Mouse (Mus musculus) kidney, embryonic 16.5 days (tissue): ENCODE results near the gene Ints11. TPM values are rescaled to one million over a fixed set of nuclear protein-coding genes. Genes with fewer than 3 reads are reported as not detected.
A peak's percentile ranks its signal among the peaks of the same experiment; 100 is the strongest.

ENCODE experiments used
- ATAC-seq: fragments of 200-750 bp; cut with Nextera tagmentation; 2 replicates; pipeline ENCODE4 v1.8.0; 2017; ENCODE audit warnings: moderate TSS enrichment; ENCODE audit not compliant: low FRiP score, low TSS enrichment
- H3K27ac ChIP-seq: fragments of 300-500 bp; sonication (generic); 2 replicates; pipeline ENCODE4 v1.5.1; 2014; ENCODE audit warnings: low read length
- H3K27me3 ChIP-seq: fragments of 300-500 bp; sonication (generic); 2 replicates; pipeline ENCODE4 v1.6.1; 2014; ENCODE audit warnings: low read length, control low read depth, mixed read lengths; ENCODE audit not compliant: insufficient read depth
- H3K36me3 ChIP-seq: fragments of 300-500 bp; sonication (generic); 2 replicates; pipeline ENCODE4 v1.6.1; 2014; ENCODE audit warnings: low read length, control low read depth, mixed read lengths; ENCODE audit not compliant: insufficient read depth
- H3K4me1 ChIP-seq: fragments of 300-500 bp; sonication (generic); 2 replicates; pipeline ENCODE4 v1.6.1; 2014; ENCODE audit warnings: low read length, control low read depth, mixed read lengths; ENCODE audit not compliant: insufficient read depth
- H3K4me2 ChIP-seq: fragments of 300-500 bp; sonication (generic); replicated peaks from 2 replicates; pipeline ENCODE4 v1.6.1; 2014; ENCODE audit warnings: low read depth, low read length
- H3K4me3 ChIP-seq: fragments of 300-500 bp; sonication (generic); 2 replicates; pipeline ENCODE4 v1.5.1; 2014; ENCODE audit warnings: mild to moderate bottlenecking, low read length
- H3K9ac ChIP-seq: fragments of 300-500 bp; sonication (generic); replicated peaks from 2 replicates; pipeline ENCODE4 v1.6.1; 2014; ENCODE audit warnings: low read length
- H3K9me3 ChIP-seq: fragments of 300-500 bp; sonication (generic); 2 replicates; pipeline ENCODE4 v1.6.1; 2016; ENCODE audit warnings: low read length, control low read depth
- WGBS: fragments of 180-500 bp; shearing (Covaris S2); extraction: QIAGEN DNeasy Blood & Tissue Kit; methylation state at CpG from one replicate; pipeline ENCODE4 v1.1.7; 2014; 5-methylcytosine and 5-hydroxymethylcytosine counted together
- polyA plus RNA-seq: library from polyadenylated mRNA; unstranded; fragments of >200 nt; fragmentation: Nextera tagmentation; extraction: Ambion mirVana; gene quantifications from 2 replicates; pipeline ENCODE4 v1.2.1, GENCODE M21; 2015

Ints11 gene
- polyA plus RNA-seq, 1 experiment from 2014 or later: 80.1 TPM

DNA sequence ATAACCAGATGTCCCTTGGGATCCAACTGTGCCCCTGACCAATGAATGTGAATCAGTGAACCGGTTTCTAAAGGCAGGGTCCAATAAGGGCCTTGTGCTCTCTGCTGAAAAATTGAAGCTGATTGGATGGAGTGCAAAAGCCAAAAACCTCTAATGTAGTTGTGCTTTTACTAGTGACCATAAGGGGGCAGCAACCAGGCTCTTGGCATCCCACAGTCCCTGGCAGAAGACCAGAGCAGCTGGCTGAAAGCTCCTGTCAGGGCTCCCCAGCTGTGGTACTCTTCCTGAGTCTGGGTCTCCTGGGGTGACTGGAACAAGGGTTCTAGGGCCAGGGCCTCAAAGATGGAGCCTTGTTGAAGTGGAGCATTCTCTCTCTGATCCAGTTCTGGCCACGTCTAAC lies 35.5 kb upstream of the Ints11 start:
- peak; percentile 40; the same call in 1 of the 2 replicates for ATAC-seq
- H3K4me2 ChIP-seq: 0 out of 2 replicates have a peak overlapping the region, but pooled peaks have one; percentile 13
- no peaks in the 10 kb centered on the region for H3K27me3 ChIP-seq
- peak overlapping the region; percentile 63; the same call in 1 of the 2 replicates for H3K27ac ChIP-seq
- H3K9me3 ChIP-seq: no peaks in the 10 kb centered on the region; the same call in 1 of the 2 replicates
- H3K9ac ChIP-seq: 0 out of 2 replicates have a peak overlapping the region, but pooled peaks have one; percentile 9
- peaks cover 24% of the 10 kb centered on the region for H3K4me1 ChIP-seq
- 0 out of 2 replicates have a peak, but pooled peaks cover 3% of the 10 kb centered on the region for H3K36me3 ChIP-seq
- H3K4me3 ChIP-seq: 0 out of 2 replicates have a peak overlapping the region, but pooled peaks have one; percentile 2
- WGBS: 26% methylated on average over 2 of the region's 2 CpGs

GRCm38 (mm10) chr4:155837404-155838010 lies 31.8 kb upstream of the Ints11 start:
- no peak overlapping the region for H3K4me3 ChIP-seq

DNA sequence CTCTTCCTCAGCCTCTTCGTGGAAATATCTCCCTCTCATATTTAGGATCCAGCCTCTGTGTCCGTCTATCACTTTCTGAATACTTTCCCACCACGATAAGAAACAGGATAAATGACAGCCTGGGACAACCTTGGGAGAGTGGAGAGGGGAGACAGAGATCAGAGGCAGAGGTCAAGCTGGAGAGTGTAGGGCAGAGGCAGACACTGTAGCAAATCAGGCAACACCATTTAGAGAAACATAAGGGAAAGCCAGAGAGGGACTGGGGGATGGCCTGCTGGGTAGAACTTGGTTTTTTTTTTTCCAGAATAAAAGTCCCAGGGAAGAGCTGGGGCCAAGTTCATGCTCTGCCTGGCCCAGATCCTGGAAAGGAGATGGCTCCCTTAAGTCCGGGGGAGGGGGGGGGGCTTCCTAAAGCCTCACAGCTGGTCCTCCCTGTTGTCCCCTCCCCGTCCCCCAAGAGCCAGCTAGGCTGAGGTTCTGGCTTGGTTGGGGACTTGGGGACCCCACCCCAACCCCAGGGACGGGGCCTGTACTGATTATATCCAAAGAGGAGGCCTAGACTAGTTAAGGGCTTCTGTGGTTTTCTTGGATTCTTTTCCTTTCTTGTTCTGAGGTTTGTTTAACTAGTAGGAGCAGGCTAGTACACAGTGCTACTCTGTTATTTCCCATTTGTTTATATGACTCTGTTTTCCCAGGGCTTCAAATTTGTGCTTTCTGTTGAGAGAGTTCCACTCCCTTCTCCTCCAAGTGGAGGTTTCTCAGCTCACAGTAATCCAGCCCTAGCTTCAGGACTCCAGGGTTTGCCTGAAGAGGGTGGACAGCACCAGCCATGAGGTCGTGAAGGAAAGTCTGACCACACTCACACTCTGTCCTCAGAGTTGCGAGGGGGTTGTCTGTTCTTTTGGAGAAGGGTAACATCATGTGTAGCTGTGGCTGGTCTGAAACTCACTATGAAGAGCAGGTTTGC lies 30.9 kb upstream of the Ints11 start:
- ATAC-seq: no peak
- WGBS: 52% methylated on average over 8 of the region's 8 CpGs
- H3K9ac ChIP-seq: no peak overlapping the region

More at GRCm38 (mm10) chr4:155837404-155838010, 31.8 kb upstream of the Ints11 start:
- no peak overlapping the region for H3K4me2 ChIP-seq
- no peaks in the 10 kb centered on the region for H3K27me3 ChIP-seq
- H3K4me1 ChIP-seq: peaks cover 47% of the 10 kb centered on the region
- H3K9ac ChIP-seq: no peak overlapping the region
- ATAC-seq: no peak
- H3K36me3 ChIP-seq: peaks cover 4% of the 10 kb centered on the region; the same call in 1 of the 2 replicates
- H3K27ac ChIP-seq: no peak overlapping the region; the same call in 1 of the 2 replicates
- H3K9me3 ChIP-seq: no peaks in the 10 kb centered on the region; the same call in 1 of the 2 replicates
- WGBS: 70% methylated on average over 11 of the region's 11 CpGs

GRCm38 (mm10) chr4:155839483-155839910 lies 29.8 kb upstream of the Ints11 start, which contains the start of gene Mxra8:
Gene Mxra8 (plus strand): TSS chr4:155839680.
- Histone ChIP-seq H3K4me1 (peaks cover 30% of the 10 kb centered on the region), H3K4me3 (peak within 1 kb of the TSS; percentile 59), H3K4me2 (peak within 1 kb of the TSS; percentile 82), H3K9me3 (no peaks in the 10 kb centered on the region; the same call in 1 of the 2 replicates), H3K36me3 (peaks cover 13% of the 10 kb centered on the region), H3K27ac (peak within 1 kb of the TSS; percentile 92), H3K9ac (peak within 1 kb of the TSS; percentile 75), H3K27me3 (no peaks in the 10 kb centered on the region)
- peak; percentile 95 for ATAC-seq
- 1% methylated on average over 16 of the region's 16 CpGs for WGBS

More for the DNA sequence above, 30.9 kb upstream of the Ints11 start:
- Histone ChIP-seq H3K36me3 (peaks cover 11% of the 10 kb centered on the region), H3K9me3 (no peaks in the 10 kb centered on the region; the same call in 1 of the 2 replicates), H3K27me3 (no peaks in the 10 kb centered on the region), H3K27ac (peak overlapping the region; percentile 92), H3K4me1 (peaks cover 39% of the 10 kb centered on the region), H3K4me2 (peak overlapping the region; percentile 82; the same call in 1 of the 2 replicates), H3K4me3 (no peak overlapping the region)

- H3K4me1 ChIP-seq: peaks cover 30% of the 10 kb centered on the region
- peak; percentile 2; the same call in 1 of the 2 replicates for ATAC-seq
- 7% methylated on average over 8 of the region's 8 CpGs for WGBS
Measured at GRCm38 (mm10) chr4:155840076-155841002, 29.0 kb upstream of the Ints11 start.

GRCm38 (mm10) chr4:155841003-155841454 lies 28.3 kb upstream of the Ints11 start:
- WGBS: under 1% methylated on average over 32 of the region's 32 CpGs
- H3K27ac ChIP-seq: no peak overlapping the region
- H3K4me2 ChIP-seq: peak overlapping the region; percentile 82
- H3K36me3 ChIP-seq: peaks cover 13% of the 10 kb centered on the region
- peak overlapping the region; percentile 75 for H3K9ac ChIP-seq
- ATAC-seq: peak; percentile 47
- H3K27me3 ChIP-seq: no peaks in the 10 kb centered on the region
- H3K4me1 ChIP-seq: peaks cover 30% of the 10 kb centered on the region
- no peaks in the 10 kb centered on the region; the same call in 1 of the 2 replicates for H3K9me3 ChIP-seq
- H3K4me3 ChIP-seq: peak overlapping the region; percentile 59

More at GRCm38 (mm10) chr4:155840076-155841002, 29.0 kb upstream of the Ints11 start:
- peaks cover 13% of the 10 kb centered on the region for H3K36me3 ChIP-seq
- no peaks in the 10 kb centered on the region for H3K27me3 ChIP-seq
- H3K9ac ChIP-seq: peak overlapping the region; percentile 75
- peak overlapping the region; percentile 59 for H3K4me3 ChIP-seq
- no peaks in the 10 kb centered on the region; the same call in 1 of the 2 replicates for H3K9me3 ChIP-seq
- peak overlapping the region; percentile 92 for H3K27ac ChIP-seq
- peak overlapping the region; percentile 82 for H3K4me2 ChIP-seq

GRCm38 (mm10) chr4:155841651-155842270 lies 27.6 kb upstream of the Ints11 start:
- H3K9me3 ChIP-seq: no peaks in the 10 kb centered on the region
- no peak for ATAC-seq
- no peak overlapping the region for H3K9ac ChIP-seq
- H3K4me2 ChIP-seq: peak overlapping the region; percentile 82
- H3K4me3 ChIP-seq: peak overlapping the region; percentile 59
- peaks cover 35% of the 10 kb centered on the region for H3K4me1 ChIP-seq
- H3K27ac ChIP-seq: no peak overlapping the region
- 39% methylated on average over 38 of the region's 38 CpGs for WGBS
- H3K27me3 ChIP-seq: no peaks in the 10 kb centered on the region
- H3K36me3 ChIP-seq: peaks cover 13% of the 10 kb centered on the region

DNA sequence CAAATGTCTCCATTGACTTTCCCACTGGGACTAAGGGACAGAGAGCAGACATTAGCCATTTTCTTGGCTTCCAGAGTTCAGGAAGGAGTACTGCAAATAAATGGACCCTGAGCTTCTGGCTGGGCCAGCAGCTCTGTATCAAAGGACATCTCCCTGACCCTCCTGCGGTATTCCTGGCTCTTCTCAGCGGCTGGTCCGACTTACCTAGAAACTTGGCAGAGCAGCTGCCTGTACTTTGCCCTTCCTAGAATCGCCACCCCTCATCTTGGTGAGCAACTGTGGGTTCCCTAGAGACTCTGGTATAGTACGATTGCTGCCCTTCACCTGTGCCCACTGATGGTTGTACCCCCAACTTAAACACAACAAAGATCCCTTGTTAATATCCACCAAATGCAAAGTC lies 26.1 kb upstream of the Ints11 start:
- H3K4me3 ChIP-seq: no peak overlapping the region
- ATAC-seq: no peak
- H3K9ac ChIP-seq: no peak overlapping the region
- H3K4me2 ChIP-seq: no peak overlapping the region
- no peak overlapping the region for H3K27ac ChIP-seq
- no peaks in the 10 kb centered on the region for H3K9me3 ChIP-seq
- H3K36me3 ChIP-seq: peaks cover 13% of the 10 kb centered on the region
- no peaks in the 10 kb centered on the region for H3K27me3 ChIP-seq
- H3K4me1 ChIP-seq: peaks cover 42% of the 10 kb centered on the region
- WGBS: 92% methylated on average over 5 of the region's 5 CpGs
